Mouse (Mus musculus): ENCODE measurements around the gene Ube2d2b.

Gene Ube2d2b

GRCm38 (mm10) chr5:107854556-107854955, 24.7 kb downstream of the Ube2d2b start:
- no peak for DNase-seq (ENCODE audit: low spot score in 2 of 2)

- DNase-seq (ENCODE audit: low spot score in 2 of 2), result no peak
Measured at GRCm38 (mm10) chr5:107855546-107855945, 25.6 kb downstream of the Ube2d2b start.

GRCm38 (mm10) chr5:107858963-107859362, 29.1 kb downstream of the Ube2d2b start:
- DNase-seq (ENCODE audit: low spot score in 2 of 2), result no peak

- no peak for DNase-seq (ENCODE audit: low spot score in 2 of 2)
Measured at GRCm38 (mm10) chr5:107863971-107864370, 34.1 kb downstream of the Ube2d2b start.

- no peak for DNase-seq (ENCODE audit: low spot score in 2 of 2)
Measured at GRCm38 (mm10) chr5:107866127-107867126, 36.5 kb downstream of the Ube2d2b start.

GRCm38 (mm10) chr5:107867970-107868904, 38.3 kb downstream of the Ube2d2b start:
- DNase-seq (ENCODE audit: low spot score in 2 of 2), result peak in 1 of 2 experiments; percentile 18

- DNase-seq (ENCODE audit: low spot score in 2 of 2), result peak; percentile 83 to 86
Measured at GRCm38 (mm10) chr5:107868905-107869424, 39.1 kb downstream of the Ube2d2b start.

GRCm38 (mm10) chr5:107869701-107870100, 39.8 kb downstream of the Ube2d2b start:
- DNase-seq (ENCODE audit: low spot score in 2 of 2), result no peak

GRCm38 (mm10) chr5:107873330-107873729, 43.4 kb downstream of the Ube2d2b start:
- DNase-seq (ENCODE audit: low spot score in 2 of 2), result no peak

GRCm38 (mm10) chr5:107873886-107874302, 44.0 kb downstream of the Ube2d2b start:
- DNase-seq (ENCODE audit: low spot score in 2 of 2), result no peak

GRCm38 (mm10) chr5:107874561-107875260, 44.8 kb downstream of the Ube2d2b start, which contains the start of gene Evi5:
Gene Evi5, minus strand, starts transcription at chr5:107875107.
- DNase-seq (ENCODE audit: low spot score in 2 of 2), result no peak

- DNase-seq (ENCODE audit: low spot score in 2 of 2), result no peak
Measured at GRCm38 (mm10) chr5:107875261-107875611, 45.3 kb downstream of the Ube2d2b start.

- DNase-seq (ENCODE audit: low spot score in 2 of 2), result no peak
Measured at GRCm38 (mm10) chr5:107877053-107877452, 47.2 kb downstream of the Ube2d2b start.

GRCm38 (mm10) chr5:107880710-107881109, 50.8 kb downstream of the Ube2d2b start:
- DNase-seq (ENCODE audit: low spot score in 2 of 2), result no peak

Measured in right cerebral cortex, postnatal 36 days (tissue).